Mouse (Mus musculus) megakaryocyte, embryonic 14.5 days (primary cell): Measurements from ENCODE around the gene Gnas.

Experiments
- FLI1 ChIP-seq: IDR thresholded peaks from 2 replicates; pipeline ENCODE4 v1.6.1; 2012; ENCODE audit warnings: low read length, inconsistent platforms, mixed read lengths
- GATA1 ChIP-seq: IDR thresholded peaks from 3 replicates; pipeline ENCODE4 v1.6.1; 2012; ENCODE audit warnings: mixed read lengths, low read length, inconsistent platforms, borderline replicate concordance

GRCm38 (mm10) chr2:174340229-174340892, 56.2 kb downstream of the Gnas start:
- TF ChIP-seq GATA1 (no peak), FLI1 (no peak)
